Mouse (Mus musculus) olfactory bulb, adult 2 months (tissue): ENCODE data around the gene Zcchc18. TPM values are rescaled to one million over a fixed set of nuclear protein-coding genes. Genes with fewer than 3 reads are reported as not detected.

Experiments
- H3K27ac ChIP-seq: fragments of 200-500 bp; 2 replicates; pipeline ENCODE4 v1.5.1; 2012; ENCODE audit warnings: low read depth, low read length; ENCODE audit not compliant: insufficient read depth
- H3K4me1 ChIP-seq: fragments of 200-500 bp; 2 replicates; pipeline ENCODE4 v1.6.1; 2012; ENCODE audit warnings: low read length; ENCODE audit not compliant: control insufficient read depth, insufficient read depth
- H3K4me3 ChIP-seq: fragments of 200-500 bp; 2 replicates; pipeline ENCODE4 v1.5.1; 2012; ENCODE audit warnings: mild to moderate bottlenecking, low read depth, low read length, moderate library complexity; ENCODE audit not compliant: insufficient read depth
- CTCF ChIP-seq: fragments of 200-500 bp; IDR thresholded peaks from 2 replicates; pipeline ENCODE4 v1.5.1; 2012; ENCODE audit warnings: low read depth, mild to moderate bottlenecking, low read length, moderate library complexity; ENCODE audit not compliant: insufficient read depth
- POLR2A ChIP-seq: fragments of 200-500 bp; IDR thresholded peaks from 2 replicates; pipeline ENCODE4 v1.6.1; 2012; ENCODE audit warnings: mild to moderate bottlenecking, low read depth, low read length, moderate library complexity; ENCODE audit not compliant: insufficient read depth
- WGBS: fragments of 180-500 bp; shearing (Covaris S2); methylation state at CpG from one replicate; pipeline ENCODE4 v1.1.7; 2018; 5-methylcytosine and 5-hydroxymethylcytosine counted together
- polyA plus RNA-seq: library from polyadenylated mRNA; stranded (reverse); fragments of >200 nt; gene quantifications from 2 replicates; pipeline ENCODE4 v1.2.4, GENCODE M21; 2012; ENCODE audit warnings: low replicate concordance; ENCODE audit not compliant: missing spikeins, insufficient read depth, insufficient read length

Gene Zcchc18
- polyA plus RNA-seq, 1 experiment = 200 TPM

- Histone ChIP-seq H3K27ac (peak overlapping the region; percentile 87), H3K4me3 (peak overlapping the region; percentile 88), H3K4me1 (peaks cover 11% of the 10 kb centered on the region)
- TF ChIP-seq POLR2A (no peak), CTCF (no peak)
- 26% methylated on average over 18 of the region's 19 CpGs for WGBS
These were observed 577 bp upstream of the Zcchc18 start for GRCm38 (mm10) chrX:136992191-136992965.

GRCm38 (mm10) chrX:136993641-136994040 lies 686 bp downstream of the Zcchc18 start:
- WGBS = 30% methylated on average over 14 of the region's 14 CpGs
- Histone ChIP-seq H3K27ac (peak overlapping the region; percentile 88), H3K4me1 (peaks cover 11% of the 10 kb centered on the region), H3K4me3 (peak overlapping the region; percentile 88)
- TF ChIP-seq CTCF (no peak), POLR2A (no peak)

GRCm38 (mm10) chrX:136996256-136996655 lies 3.3 kb downstream of the Zcchc18 start:
- 65% methylated on average over 2 of the region's 2 CpGs for WGBS
- no peak for TF ChIP-seq CTCF
- no peak for TF ChIP-seq POLR2A
- Histone ChIP-seq H3K4me1 (peaks cover 11% of the 10 kb centered on the region), H3K4me3 (no peak overlapping the region), H3K27ac (no peak overlapping the region)

- no peak overlapping the region for H3K27ac ChIP-seq
- 0 out of 2 replicates have a peak, but pooled peaks cover 2% of the 10 kb centered on the region for H3K4me1 ChIP-seq
- 52% methylated on average over 6 of the region's 6 CpGs for WGBS
- TF ChIP-seq POLR2A = no peak
- no peak overlapping the region for H3K4me3 ChIP-seq
These were observed 22.2 kb downstream of the Zcchc18 start for GRCm38 (mm10) chrX:137015099-137015709.

- 63% methylated on average over 1 of the region's 1 CpGs for WGBS
- Histone ChIP-seq H3K27ac (no peak overlapping the region), H3K4me3 (no peak overlapping the region), H3K4me1 (0 out of 2 replicates have a peak, but pooled peaks cover 2% of the 10 kb centered on the region)
- TF ChIP-seq POLR2A = no peak
- no peak for TF ChIP-seq CTCF
These were observed 24.7 kb downstream of the Zcchc18 start for GRCm38 (mm10) chrX:137017668-137018067.

GRCm38 (mm10) chrX:137019310-137019709 lies 26.4 kb downstream of the Zcchc18 start:
- Histone ChIP-seq H3K4me1 (0 out of 2 replicates have a peak, but pooled peaks cover 2% of the 10 kb centered on the region), H3K4me3 (no peak overlapping the region), H3K27ac (no peak overlapping the region)
- 30% methylated on average over 1 of the region's 1 CpGs for WGBS
- TF ChIP-seq POLR2A (no peak), CTCF (no peak)

GRCm38 (mm10) chrX:137030916-137031315 lies 38.0 kb downstream of the Zcchc18 start:
- Histone ChIP-seq H3K27ac (no peak overlapping the region), H3K4me3 (no peak overlapping the region), H3K4me1 (no peaks in the 10 kb centered on the region)
- TF ChIP-seq POLR2A (no peak), CTCF (no peak)
- 94% methylated on average over 8 of the region's 8 CpGs for WGBS

- Histone ChIP-seq H3K4me1 (no peaks in the 10 kb centered on the region), H3K4me3 (no peak overlapping the region), H3K27ac (no peak overlapping the region)
- WGBS = 90% methylated on average over 5 of the region's 5 CpGs
- no peak for TF ChIP-seq POLR2A
These were observed 38.8 kb downstream of the Zcchc18 start for GRCm38 (mm10) chrX:137031726-137032125.

GRCm38 (mm10) chrX:137034322-137034721 lies 41.4 kb downstream of the Zcchc18 start:
- 67% methylated on average over 4 of the region's 4 CpGs for WGBS
- Histone ChIP-seq H3K27ac (no peak overlapping the region), H3K4me1 (no peaks in the 10 kb centered on the region), H3K4me3 (no peak overlapping the region)
- TF ChIP-seq POLR2A (no peak), CTCF (no peak)
